Mouse (Mus musculus): ENCODE data around the gene Eif2b3.

Gene Eif2b3

GRCm38 (mm10) chr4:117017738-117018137 is 1.5 kb upstream of the Eif2b3 start:
- no peak for DNase-seq

- DNase-seq: no peak
Observed at GRCm38 (mm10) chr4:117018327-117018726, 875 bp upstream of the Eif2b3 start.

GRCm38 (mm10) chr4:117023469-117023868 is 4.3 kb downstream of the Eif2b3 start:
- no peak for DNase-seq

- no peak for DNase-seq
Observed at GRCm38 (mm10) chr4:117031105-117031504, 11.9 kb downstream of the Eif2b3 start.

DNA sequence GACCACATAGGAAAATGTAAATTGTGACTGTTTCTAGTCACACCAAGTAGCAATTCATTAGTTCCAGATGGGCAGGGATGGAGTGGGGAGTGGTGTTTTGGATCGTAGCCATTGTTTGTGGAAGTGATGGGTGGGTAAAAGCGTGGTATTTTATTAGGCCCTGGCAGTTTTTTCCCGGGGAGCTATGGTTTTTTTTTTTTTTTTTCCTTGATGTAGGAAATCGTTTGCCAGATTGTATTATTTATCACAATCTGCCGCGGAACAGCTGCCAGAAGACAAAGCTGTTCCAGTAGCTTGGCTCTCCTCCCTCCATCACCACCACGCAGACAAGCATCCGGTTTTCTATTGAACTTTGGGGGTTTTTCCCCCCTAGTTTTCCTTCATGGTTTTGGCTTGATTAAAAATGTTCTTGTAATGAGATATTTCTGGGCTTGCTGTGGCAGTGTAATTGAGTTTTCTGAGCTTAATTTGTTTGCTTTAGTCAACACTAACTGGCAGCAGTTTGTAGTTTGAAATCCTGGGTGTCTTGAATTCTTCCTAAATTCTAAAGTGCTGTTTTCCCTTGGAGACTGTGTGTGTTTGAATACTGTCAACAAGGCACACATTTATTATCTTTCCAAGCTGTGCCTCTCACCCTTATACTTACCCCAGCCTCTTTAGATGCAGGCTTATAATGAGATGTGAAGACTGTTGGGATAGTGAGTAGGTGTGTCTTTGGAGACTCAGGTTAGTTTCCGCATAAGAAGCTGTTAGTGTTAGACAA is 20.9 kb downstream of the Eif2b3 start:
- no peak for DNase-seq

DNA sequence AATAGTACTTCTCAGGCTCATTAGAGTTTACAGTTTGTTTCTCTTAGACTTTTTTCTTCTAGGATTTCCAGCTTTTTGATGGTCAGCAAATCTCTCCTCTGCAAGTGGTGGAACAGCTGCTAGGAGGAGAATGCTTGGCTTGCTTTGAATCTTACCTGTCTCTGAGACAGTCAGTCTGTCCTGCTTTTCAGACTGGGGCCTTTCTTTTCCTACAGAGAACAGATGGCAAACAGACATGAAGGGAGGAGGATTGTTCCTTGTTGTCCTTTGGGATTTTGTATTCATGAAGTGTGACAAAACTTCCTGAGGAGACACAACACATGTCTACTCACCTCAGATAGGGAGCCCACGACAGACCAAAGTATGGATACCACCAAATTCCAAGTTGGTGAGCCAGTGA is 21.6 kb downstream of the Eif2b3 start:
- DNase-seq: no peak

DNA sequence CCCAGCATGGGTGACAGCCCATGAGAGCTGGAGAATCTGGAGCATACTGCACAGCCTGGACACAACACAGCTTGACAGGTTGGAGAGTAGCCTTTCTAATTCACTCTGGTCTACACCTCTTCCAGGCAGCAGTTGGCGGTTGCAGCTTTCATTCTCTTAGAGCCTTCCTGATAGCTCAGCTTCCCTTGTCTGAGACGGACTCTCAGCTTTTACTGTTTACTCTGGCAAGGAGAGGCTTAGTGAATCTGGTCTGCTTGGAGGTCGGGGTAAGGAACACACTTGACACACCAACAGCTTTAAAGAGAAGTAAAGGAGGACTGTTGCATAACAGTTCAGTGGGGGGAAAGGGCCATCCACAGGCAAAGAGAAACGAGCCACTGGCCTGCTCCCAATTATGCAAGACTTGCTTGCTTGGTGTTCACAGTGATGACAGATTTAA is 22.1 kb downstream of the Eif2b3 start:
- no peak for DNase-seq

- DNase-seq: no peak
Observed at GRCm38 (mm10) chr4:117048836-117049235, 29.6 kb downstream of the Eif2b3 start.

DNA sequence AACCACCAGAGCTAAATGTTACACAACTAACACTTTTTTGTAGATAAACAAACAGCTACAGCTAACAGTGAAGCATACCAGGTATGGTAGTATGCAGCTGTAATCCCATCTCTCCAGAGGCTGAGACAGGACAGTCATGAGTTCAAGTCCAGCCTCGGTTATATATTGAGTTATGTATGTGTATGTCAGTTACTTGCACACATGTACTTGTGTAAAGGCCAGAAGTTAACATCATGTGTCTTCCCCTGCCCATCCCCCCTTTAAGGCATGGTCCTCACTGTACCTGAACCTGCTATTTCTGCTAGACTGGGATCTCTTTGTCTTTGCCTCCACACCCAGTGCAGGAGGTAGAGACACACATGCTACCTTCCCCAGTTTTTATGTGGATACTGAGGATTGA is 30.3 kb downstream of the Eif2b3 start:
- DNase-seq: no peak

GRCm38 (mm10) chr4:117052626-117053025 is 33.4 kb downstream of the Eif2b3 start:
- DNase-seq: no peak

DNA sequence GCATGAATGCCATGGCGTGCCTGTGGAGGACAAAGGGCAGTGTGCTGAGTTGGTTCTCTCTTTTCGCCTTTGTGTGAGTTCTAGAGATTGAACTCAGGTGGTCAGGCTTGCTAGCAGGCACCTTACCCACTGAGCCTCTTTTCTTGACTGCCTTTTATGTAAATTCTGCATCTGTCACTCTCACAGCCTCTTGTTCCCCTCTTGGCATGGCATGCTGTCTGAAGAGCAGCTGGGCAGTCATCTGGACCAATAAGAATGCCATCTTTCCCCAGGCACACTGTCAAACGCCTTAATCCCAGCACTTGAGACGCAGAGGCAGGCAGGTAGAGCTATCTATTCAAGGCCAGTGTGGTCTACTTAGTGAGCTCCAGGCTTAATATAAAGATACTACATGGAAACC is 34.8 kb downstream of the Eif2b3 start:
- DNase-seq: no peak

GRCm38 (mm10) chr4:117056102-117056501 is 36.9 kb downstream of the Eif2b3 start:
- DNase-seq: no peak

DNA sequence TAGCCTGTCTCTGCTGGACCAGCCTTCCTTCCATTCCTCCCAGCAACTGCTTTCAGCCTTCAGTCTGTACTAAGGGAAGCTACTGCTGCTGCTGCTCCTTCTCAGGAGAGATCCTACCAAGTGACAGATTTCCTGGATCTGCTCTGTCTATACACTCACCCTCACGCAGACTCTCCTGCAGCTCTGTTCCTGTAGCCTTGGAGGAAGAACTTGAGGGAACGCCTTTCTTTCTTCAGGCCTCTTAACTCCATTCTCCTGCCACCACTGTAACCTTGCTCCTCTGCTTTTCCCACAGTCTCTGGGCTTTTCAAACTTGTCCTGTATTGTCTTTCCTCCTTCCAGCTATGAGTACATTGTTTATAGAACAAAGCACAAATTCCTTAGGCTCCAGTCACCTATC is 37.3 kb downstream of the Eif2b3 start:
- DNase-seq: no peak

GRCm38 (mm10) chr4:117058512-117058911 is 39.3 kb downstream of the Eif2b3 start:
- no peak for DNase-seq

DNA sequence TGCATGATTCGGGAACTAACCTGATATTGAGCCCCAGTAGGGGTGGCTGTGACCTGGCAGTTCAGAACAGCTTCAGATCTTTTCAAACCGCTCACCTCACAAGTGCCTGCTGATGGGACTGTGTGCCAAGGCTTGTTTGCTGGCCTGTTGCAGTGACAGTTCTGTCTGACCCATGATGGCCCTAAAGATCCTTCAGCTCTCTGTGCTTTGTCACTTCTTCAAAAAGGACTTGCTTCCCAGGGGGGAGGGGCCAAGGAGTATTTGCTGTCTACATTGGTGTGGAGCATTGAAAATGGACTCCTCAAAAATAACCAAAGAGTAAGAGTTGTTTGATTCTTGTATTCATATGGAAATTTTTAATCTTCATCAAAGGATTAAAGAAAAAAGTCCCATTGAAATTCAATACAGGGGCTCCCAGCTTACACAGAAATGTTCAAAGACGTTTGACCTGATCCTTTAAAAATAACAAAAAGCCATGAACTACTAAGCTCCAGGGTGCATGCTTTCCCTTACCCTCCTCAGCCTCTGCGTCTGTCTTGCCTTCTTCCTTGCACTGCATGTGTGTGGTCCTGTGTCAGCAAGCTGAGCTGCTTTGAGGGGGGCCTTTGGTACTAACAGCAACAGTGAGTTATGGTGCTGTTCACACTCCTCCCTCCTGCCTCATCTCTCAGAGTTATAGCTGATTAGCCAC is 43.6 kb downstream of the Eif2b3 start:
- no peak for DNase-seq

DNA sequence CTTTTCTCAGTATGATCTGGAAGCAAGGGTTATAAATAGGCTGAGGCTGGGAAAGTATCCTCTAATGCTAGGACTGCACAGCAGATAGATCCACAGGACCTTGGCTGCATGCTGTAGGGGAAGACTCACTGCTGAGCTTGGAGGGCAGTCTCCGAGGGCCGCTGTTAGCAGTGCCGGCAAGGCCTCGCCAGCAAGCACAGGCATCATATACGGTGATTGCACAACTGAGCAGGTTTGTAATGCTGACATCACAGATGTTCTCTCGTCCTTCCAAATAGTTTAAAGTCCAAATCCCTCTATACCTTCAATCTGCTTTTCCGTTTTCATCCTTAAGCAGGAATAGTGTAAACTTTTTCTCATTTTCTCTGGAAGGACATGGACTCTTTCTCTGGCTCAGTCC is 48.8 kb downstream of the Eif2b3 start:
- DNase-seq: no peak

- DNase-seq: no peak
Observed at GRCm38 (mm10) chr4:117069647-117070046, 50.4 kb downstream of the Eif2b3 start.

GRCm38 (mm10) chr4:117070624-117071023 is 51.4 kb downstream of the Eif2b3 start:
- no peak for DNase-seq

GRCm38 (mm10) chr4:117071183-117071582 is 52.0 kb downstream of the Eif2b3 start:
- no peak for DNase-seq

DNA sequence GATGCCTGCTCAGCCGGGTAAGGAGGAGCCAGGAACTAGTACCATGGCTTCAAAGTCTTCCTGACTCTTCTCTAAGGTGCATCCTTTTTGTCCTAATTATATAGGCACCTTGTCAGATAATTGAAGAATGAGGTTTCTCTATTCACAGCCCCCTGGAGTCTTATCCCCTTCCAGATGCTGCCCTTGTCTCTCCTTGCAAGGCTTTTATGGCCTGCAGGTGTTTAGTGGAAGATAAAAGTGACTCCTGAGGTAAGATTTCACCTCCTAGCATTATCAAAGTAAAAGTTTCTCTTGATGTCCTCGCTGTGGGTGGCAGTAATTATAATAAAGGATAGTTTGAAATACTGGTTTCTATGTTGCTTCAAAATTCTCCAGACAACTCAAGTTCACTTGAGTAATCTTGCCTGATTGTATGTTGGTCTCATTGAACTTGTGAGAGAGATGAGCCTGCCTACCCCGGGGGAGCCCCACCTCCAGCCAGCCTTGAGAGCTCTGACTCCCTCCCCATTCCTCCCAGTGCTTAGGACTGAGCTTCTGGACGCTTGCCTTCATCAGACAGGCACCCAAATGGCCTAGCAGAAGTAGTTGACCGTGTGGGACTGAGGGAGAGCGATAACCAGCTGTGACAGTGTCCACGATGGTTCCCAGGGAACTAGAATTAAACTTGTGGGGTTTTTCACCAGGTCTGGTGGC is 68.9 kb downstream of the Eif2b3 start:
- no peak for DNase-seq

DNA sequence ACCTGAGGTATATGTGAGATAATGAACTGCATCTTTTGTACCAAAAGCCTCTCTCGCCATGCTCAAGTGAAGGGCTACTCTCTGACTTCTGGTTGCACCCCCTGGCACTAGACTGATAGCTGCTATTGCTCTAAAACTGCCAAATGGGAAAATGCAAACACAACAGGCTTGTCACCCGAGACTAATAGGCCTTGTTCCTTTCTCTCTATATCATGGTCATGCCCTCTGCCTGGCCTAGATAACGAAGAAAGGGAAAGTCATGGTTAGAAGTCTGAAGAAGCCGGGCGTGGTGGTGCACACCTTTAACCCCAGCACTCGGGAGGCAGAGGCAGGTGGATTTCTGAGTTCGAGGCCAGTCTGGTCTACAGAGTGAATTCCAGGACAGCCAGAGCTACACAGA is 71.4 kb downstream of the Eif2b3 start:
- no peak for DNase-seq

DNA sequence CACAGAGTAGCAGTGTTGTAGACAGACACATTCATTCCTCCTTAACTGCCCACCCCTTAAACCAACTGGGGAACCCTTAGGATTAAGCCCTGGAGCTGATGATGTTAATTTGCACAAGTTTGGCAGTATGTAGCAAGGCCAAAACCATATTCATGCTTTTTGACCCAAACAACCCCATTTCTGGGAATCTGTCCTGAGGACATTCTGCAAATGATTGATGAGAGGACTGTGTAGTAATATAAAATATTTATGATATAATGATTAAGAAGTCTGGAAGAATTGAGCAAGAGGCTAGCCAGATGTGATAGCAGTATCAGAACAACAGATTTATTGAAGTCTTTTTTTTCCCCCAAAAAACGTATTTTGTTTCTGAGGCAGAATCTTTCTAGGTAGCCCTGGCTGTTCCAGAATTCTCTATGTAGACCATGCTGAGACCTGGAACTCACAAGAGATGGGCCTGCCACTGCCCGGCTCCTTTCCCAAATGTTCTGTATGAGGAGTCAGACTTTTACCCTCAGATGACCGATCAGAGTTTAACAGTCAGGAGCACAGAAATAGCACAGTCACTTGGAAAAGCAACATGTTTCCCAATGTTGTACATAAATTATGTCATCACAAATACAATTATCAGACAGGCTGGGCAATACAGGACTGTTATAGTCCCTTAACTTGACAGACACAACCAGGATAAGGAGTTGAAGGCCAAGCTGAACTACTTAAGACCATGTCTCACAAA is 75.6 kb downstream of the Eif2b3 start:
- DNase-seq: no peak
